In genomic region chr6:28261307-28262197, GRCm38 (mm10) we compare ENCODE assay signal across 8 mouse cellular contexts.
DNase-seq lines count a peak whose midpoint lies in the region; ATAC-seq lines count a peak whose summit lies in the region.

No protein-coding gene starts in this region.

- H3K9me3 ChIP-seq in embryonic facial prominence, embryonic 14.5 days (ENCODE audit: control insufficient read depth, low read length), result no peaks in the 10 kb centered on the region
- no peaks in the 10 kb centered on the region for H3K9me3 ChIP-seq in kidney, embryonic 14.5 days (ENCODE audit: control insufficient read depth, low read length)
- no peaks in the 10 kb centered on the region for H3K9me3 ChIP-seq in limb, embryonic 15.5 days

- no peaks in the 10 kb centered on the region for H3K27me3 ChIP-seq in embryonic facial prominence, embryonic 14.5 days (replicated peaks; ENCODE audit: control insufficient read depth, insufficient read depth, low read length)
- no peaks in the 10 kb centered on the region for H3K27me3 ChIP-seq in kidney, embryonic 14.5 days (ENCODE audit: control insufficient read depth, insufficient read depth, low read length)
- H3K27me3 ChIP-seq in limb, embryonic 15.5 days, result no peaks in the 10 kb centered on the region

- peak overlapping the region; percentile 88 for H3K4me3 ChIP-seq in embryonic facial prominence, embryonic 14.5 days (ENCODE audit: low read depth, low read length)
- H3K4me3 ChIP-seq in kidney, embryonic 14.5 days (ENCODE audit: low read length), result peak overlapping the region; percentile 84
- peak overlapping the region; percentile 96 for H3K4me3 ChIP-seq in limb, embryonic 15.5 days

- peaks cover 21% of the 10 kb centered on the region; the same call in 1 of the 2 replicates for H3K36me3 ChIP-seq in embryonic facial prominence, embryonic 14.5 days (ENCODE audit: control insufficient read depth, insufficient read depth, low read length)
- peaks cover 13% of the 10 kb centered on the region; the same call in 1 of the 2 replicates for H3K36me3 ChIP-seq in kidney, embryonic 14.5 days (ENCODE audit: control insufficient read depth, insufficient read depth, low read length)
- peaks cover 9% of the 10 kb centered on the region; the same call in 1 of the 2 replicates for H3K36me3 ChIP-seq in limb, embryonic 15.5 days

- peak overlapping the region; percentile 91 for H3K4me2 ChIP-seq in embryonic facial prominence, embryonic 14.5 days (ENCODE audit: low read depth, low read length)
- H3K4me2 ChIP-seq in kidney, embryonic 14.5 days (replicated peaks; ENCODE audit: low read depth, low read length), result peak overlapping the region; percentile 86
- H3K4me2 ChIP-seq in limb, embryonic 15.5 days, result peak overlapping the region; percentile 85

- peak overlapping the region; percentile 80 for H3K9ac ChIP-seq in embryonic facial prominence, embryonic 14.5 days (ENCODE audit: low read depth, low read length)
- H3K9ac ChIP-seq in kidney, embryonic 14.5 days (ENCODE audit: low read depth, low read length), result peak overlapping the region; percentile 79
- peak overlapping the region; percentile 66 for H3K9ac ChIP-seq in limb, embryonic 15.5 days

- WGBS in embryonic facial prominence, embryonic 14.5 days, result no CpG with 5 or more reads among the region's 131 CpGs
- WGBS in kidney, embryonic 14.5 days, result under 1% methylated on average over 88 of the region's 131 CpGs
- WGBS in limb, embryonic 15.5 days, result under 1% methylated on average over 101 of the region's 131 CpGs

- H3K27ac ChIP-seq in embryonic facial prominence, embryonic 14.5 days (replicated peaks; ENCODE audit: low read depth, low read length), result peak overlapping the region; percentile 80
- H3K27ac ChIP-seq in kidney, embryonic 14.5 days (ENCODE audit: low read depth, low read length), result peak overlapping the region; percentile 83
- peak overlapping the region; percentile 88 for H3K27ac ChIP-seq in limb, embryonic 15.5 days

- H3K4me1 ChIP-seq in embryonic facial prominence, embryonic 14.5 days (ENCODE audit: control insufficient read depth, insufficient read depth, low read length), result peaks cover 5% of the 10 kb centered on the region; the same call in 1 of the 2 replicates
- H3K4me1 ChIP-seq in kidney, embryonic 14.5 days (ENCODE audit: control insufficient read depth, insufficient read depth, low read length), result no peaks in the 10 kb centered on the region
- peaks cover 11% of the 10 kb centered on the region for H3K4me1 ChIP-seq in limb, embryonic 15.5 days

- peak; percentile 97 for ATAC-seq in embryonic facial prominence, embryonic 14.5 days (ENCODE audit: low read depth)
- peak; percentile 97 for ATAC-seq in kidney, embryonic 14.5 days (ENCODE audit: low FRiP score, low TSS enrichment)
- ATAC-seq in limb, embryonic 15.5 days (ENCODE audit: insufficient number of reproducible peaks, low FRiP score, low TSS enrichment, low read depth), result peak; percentile 95

- DNase-seq in 3T3-L1 (ENCODE audit: low read depth, low spot score), result peak; percentile 81
- DNase-seq in adrenal gland, postnatal 4 days (ENCODE audit: low spot score in 2 of 2), result peak; percentile 79 to 81
- DNase-seq in embryonic facial prominence, embryonic 14.5 days (ENCODE audit: low spot score), result peak; percentile 95
- peak; percentile 93 to 95 for DNase-seq in heart, adult 9 months (ENCODE audit: low spot score in 2 of 2)
- peak; percentile 72 to 85 for DNase-seq in monocyte, adult 2 months (ENCODE audit: low read depth in 1 of 2, low spot score in 2 of 2)
- DNase-seq in spleen, postnatal 36 days (ENCODE audit: low spot score in 2 of 2), result peak; percentile 92 to 94

Comparison
In these comparisons a context has a peak if more than half of its experiments do, and no peak if none do; other contexts are left out.
1. Peak in every context shown above with its lines: DNase-seq, ATAC-seq, H3K4me3 ChIP-seq and H3K27ac ChIP-seq.